Mouse (Mus musculus) right cerebral cortex, postnatal 14 days (tissue): ENCODE data around the gene Sccpdh.
"Not testable (repeated sequence)": the region's sequence is repeated elsewhere in the genome, so short reads cannot be mapped to it uniquely, and the experiment has no call there.

Source experiments
- DNase-seq: peaks from one replicate; pipeline ENCODE4 v3.0.0; 2022

Sccpdh gene

GRCm38 (mm10) chr1:179668013-179668805 lies at the start of gene Sccpdh:
TSS of gene Sccpdh (plus strand) at chr1:179668210.
- DNase-seq: peak; percentile 80

- DNase-seq: no peak
These were observed 45.3 kb upstream of the Sccpdh start for GRCm38 (mm10) chr1:179622665-179623064.

DNA sequence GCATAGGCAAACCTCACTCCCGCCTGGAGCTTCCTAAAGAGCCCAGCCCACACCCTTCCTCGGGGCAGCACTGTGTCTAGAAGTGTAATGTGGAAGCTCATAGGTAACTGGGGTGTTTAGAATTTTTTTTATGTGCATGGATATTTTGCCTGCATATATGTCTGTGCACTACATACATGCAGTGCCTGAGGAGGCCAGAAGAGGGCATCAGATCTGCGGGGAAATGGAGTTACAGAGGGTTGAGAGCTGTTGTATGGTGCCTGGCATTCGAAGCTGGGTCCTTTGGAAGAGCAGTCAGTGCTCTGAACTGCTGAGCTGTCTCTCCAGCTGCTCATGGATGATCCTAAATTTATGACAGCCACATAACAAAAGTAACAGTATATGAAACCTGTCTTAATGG lies 44.4 kb upstream of the Sccpdh start:
- DNase-seq: peak; percentile 65

DNA sequence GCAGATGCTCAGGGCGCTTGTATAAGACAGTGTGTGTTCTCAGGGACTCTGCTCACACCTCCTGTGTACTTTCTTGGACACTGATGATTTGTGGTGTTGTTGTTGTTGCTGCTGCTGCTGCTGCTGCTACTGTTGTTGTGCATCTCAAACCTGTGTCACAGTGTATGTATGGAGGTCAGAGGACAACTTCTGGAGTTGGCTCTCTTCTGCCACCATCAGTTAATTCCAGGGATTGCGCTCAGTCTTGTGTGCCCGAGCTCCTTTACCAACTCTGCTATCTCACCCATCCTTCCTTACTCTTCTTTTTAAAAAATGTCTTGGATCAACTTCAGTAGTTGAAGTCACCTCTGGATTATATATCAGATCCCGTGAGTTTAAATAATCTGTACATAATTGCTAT lies 43.7 kb upstream of the Sccpdh start:
- peak; percentile 44 for DNase-seq

GRCm38 (mm10) chr1:179627855-179628254 lies 40.2 kb upstream of the Sccpdh start:
- DNase-seq: no peak

- no peak for DNase-seq
These were observed 39.4 kb upstream of the Sccpdh start for GRCm38 (mm10) chr1:179628438-179629106.

DNA sequence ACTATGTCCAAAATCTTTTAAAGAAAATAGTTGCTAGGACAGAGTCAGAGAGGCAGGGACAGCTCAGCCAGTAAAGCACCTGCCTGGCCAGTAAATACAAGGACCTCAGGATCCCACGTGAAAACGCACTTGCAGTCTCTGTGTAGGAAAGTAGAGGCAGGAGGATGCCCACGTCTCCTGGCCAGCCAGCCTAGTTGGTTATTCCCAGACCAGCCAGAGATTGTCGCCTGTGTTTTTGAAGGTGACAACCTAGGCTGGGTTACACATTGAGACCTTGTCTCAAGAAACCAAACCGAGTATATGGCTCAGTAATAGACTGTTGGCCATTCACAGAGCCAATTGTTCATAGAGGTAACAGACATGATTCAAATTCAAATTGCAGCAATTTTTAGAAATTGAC lies 38.7 kb upstream of the Sccpdh start:
- DNase-seq: no peak

DNA sequence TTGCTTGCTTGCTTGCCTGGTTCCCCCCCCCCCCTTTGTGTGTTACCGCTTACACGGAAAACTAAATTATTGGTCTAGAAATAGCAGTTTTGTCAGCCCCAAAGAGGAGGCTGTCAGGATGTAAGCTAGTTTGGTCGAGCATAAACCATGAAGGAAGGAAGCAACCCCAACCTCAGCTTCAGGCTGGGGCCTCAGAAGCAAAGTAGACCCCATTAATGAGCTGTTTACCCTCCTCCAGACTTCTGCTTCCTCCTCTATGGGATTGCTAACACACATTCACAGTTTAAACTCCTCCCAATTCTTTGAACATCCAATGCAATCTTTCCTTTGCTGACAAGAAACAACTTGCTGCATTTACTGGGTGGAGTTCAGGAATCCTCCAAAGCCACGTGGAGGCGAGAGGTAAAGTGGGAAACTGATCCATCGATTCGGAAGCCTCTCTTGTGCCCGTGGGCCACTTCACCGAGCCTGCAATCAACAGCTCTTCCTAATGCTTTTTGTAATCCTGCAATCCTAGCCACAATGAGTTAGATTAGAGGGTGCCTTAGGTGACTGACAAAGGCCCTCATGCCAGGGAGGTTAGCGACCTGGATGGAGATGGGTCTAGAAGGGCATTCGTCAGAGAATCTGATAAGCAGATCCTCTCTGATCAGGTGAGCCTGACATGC lies 35.1 kb upstream of the Sccpdh start:
- no peak for DNase-seq

DNA sequence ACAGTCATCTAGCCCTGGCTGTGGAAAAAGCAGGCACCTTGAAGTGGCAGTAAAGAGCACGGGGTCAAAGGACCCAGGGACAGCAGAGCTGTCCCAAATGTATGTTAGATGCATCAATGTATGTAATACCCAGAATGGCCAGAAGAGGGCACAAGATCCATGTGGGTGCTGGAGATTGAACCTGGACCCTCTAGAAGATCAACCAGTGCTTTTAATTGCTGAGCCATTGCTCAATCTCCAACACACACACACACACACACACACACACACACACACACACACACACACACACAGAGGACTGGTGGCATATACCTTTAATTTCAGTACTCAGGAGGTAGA lies 34.6 kb upstream of the Sccpdh start:
- no peak for DNase-seq

- no peak for DNase-seq
These were observed 33.9 kb upstream of the Sccpdh start for GRCm38 (mm10) chr1:179634159-179634558.

- no peak for DNase-seq
These were observed 25.3 kb upstream of the Sccpdh start for GRCm38 (mm10) chr1:179642726-179643125.

DNA sequence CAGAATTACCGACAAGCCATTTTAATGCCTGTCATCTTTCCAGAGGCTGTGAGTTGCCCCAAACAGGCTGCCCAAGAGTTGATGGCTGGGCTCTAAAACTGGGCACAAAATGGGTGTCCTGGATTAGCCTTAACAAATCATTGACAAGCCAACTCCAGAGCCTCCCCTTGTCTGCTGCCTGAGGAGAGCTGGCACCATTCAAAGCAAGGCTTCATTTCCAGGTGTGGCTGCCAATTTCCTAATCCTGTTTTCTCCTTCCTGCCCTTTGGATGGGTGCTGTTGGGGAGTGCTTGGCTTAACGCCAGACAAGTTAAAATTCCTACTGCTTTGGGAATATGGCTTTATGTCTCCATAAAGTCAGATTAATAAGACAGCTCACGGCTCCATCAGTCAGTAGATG lies 23.9 kb upstream of the Sccpdh start:
- no peak for DNase-seq

DNA sequence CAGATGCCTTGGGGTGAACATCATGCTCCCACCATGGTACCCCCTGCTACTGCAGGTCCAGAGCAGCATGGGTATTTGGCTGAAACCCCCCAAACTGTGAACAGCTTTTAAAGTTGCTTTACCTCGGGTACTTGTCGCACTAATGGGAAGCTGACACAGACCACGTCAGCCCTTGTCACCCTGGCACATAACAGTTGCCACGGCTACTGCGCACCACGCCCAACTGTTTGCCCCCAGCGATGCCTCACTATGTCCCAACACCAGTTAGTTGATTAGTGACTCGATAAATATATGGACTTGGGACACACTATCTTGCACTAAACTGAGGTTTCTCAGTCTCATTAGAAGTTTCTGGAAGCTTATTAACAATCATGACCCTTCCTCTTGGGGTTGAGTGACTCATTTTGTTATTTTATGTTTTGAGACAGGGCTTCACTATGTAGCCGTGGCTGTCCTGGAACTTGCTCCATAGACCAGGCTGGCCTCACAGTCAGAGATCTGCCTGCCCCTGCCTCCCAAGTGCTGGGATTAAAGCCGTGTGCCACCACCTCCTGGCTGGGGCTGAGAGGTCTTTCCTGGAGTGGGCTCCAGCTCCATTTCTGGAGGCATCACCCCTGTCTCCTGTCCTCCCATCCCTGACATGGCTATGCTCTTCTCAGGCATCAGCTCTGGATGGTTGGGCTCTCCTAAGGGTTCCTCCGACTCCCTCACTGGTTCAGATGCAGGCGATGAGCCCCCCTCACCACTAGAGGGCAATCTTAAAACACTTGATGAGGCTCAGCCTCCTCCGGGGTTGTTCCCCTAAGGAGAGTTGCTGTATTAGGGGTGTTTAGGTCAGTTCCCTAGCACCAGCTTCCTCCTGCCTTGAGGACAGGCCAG lies 22.7 kb upstream of the Sccpdh start:
- peak; percentile 75 for DNase-seq

- no peak for DNase-seq
These were observed 22.1 kb upstream of the Sccpdh start for GRCm38 (mm10) chr1:179645980-179646268.

- not testable (repeated sequence) for DNase-seq
These were observed 19.3 kb upstream of the Sccpdh start for GRCm38 (mm10) chr1:179648678-179649077.

DNA sequence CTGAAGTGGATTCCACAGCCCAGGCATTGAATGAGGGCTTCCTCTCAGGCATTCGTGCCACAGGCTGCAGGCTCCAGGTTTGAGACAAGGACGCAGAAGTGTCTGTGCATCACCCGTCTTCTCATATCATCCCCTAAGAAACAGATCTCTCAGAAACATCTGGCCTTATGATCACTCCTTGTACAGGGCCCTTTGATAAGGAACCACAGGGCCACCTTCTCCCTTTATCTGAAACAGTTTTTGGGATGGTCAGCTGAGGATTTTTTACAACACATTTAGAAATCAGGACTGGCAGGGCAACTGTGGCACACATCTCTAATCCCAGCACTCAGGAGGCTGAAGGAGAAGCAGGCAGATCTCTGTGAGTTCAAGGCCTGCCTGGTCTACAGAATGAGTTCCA lies 18.7 kb upstream of the Sccpdh start:
- no peak for DNase-seq

DNA sequence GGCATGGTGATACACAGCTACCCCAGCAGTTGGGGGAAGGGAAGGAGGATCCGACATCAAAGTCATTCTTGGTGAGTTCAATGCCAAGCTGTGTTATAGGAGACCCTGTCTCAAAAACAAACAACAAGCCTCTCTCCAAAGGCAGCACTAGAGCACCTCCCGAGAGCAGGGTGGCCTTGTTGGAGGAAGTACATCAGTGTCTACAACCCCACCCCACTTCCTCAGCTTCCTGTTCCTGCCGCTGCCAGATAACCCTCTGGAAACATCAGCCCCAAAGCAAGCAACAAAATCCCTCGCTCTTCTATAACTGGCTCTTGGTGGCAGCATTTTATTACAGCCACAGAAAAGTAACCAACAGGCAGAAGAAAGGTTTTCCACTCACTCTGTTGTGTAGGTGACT lies 17.7 kb upstream of the Sccpdh start:
- DNase-seq: no peak

GRCm38 (mm10) chr1:179651224-179651623 lies 16.8 kb upstream of the Sccpdh start:
- no peak for DNase-seq

DNA sequence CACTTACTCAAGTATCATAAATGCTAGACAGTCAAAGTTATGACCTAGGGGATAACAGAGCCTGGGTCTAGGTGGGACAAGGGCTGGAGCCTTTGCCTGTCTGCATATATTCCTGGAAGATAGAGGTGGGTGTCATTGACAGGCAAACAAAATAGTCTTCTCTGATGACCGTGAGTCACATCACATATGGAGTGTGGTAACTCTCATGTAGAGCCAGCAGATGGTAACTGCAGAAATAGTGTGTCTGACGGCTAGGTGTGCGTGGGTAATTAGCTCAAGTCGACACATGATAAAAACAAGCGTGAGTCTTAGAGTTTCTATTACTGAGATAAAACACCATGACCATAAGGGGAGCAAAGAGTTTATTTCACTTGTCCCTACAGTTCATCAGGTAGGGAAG lies 4.9 kb upstream of the Sccpdh start:
- no peak for DNase-seq

GRCm38 (mm10) chr1:179664309-179664930 lies 3.6 kb upstream of the Sccpdh start:
- DNase-seq: no peak

GRCm38 (mm10) chr1:179666971-179667370 lies 1.0 kb upstream of the Sccpdh start:
- no peak for DNase-seq

- DNase-seq: no peak
These were observed 560 bp upstream of the Sccpdh start for GRCm38 (mm10) chr1:179667450-179667849.
